Mouse (Mus musculus): ENCODE data around the gene Pccb. TPM values are rescaled to one million over a fixed set of nuclear protein-coding genes. Genes with fewer than 3 reads are reported as not detected.

The Pccb gene
- polyA plus RNA-seq, 1 experiment from 2014 or later: 26.8 TPM

DNA sequence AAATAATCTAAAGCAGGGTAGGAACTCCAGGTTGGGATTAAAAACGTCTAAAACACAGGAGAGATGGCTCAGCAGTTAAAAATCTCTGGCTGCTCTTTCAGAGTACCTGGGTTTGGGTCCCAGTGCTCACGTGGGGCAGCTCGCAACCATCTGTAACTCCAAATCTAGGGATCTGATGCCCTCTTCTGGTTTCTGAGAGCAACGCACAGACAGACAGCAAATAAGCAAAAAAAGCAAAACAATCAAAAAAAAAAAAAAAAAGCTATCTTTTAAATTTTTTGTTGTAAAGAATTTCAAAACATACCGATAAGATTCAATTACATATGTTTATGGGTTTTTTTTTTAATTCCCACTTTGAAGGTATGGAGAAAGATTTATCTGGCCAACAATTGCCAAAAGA, 31.4 kb downstream of the Pccb start:
- Histone ChIP-seq H3K4me1 (ENCODE audit: control insufficient read depth, insufficient read depth, low read length) (no peaks in the 10 kb centered on the region), H3K27ac (replicated peaks; ENCODE audit: low read depth, low read length) (no peak overlapping the region), H3K9ac (replicated peaks; ENCODE audit: low read length) (no peak overlapping the region), H3K27me3 (ENCODE audit: control insufficient read depth, insufficient read depth, low read length) (no peaks in the 10 kb centered on the region), H3K4me2 (ENCODE audit: low read length) (no peak overlapping the region), H3K36me3 (ENCODE audit: control insufficient read depth, insufficient read depth, low read length) (peaks cover 8% of the 10 kb centered on the region; the same call in 1 of the 2 replicates), H3K9me3 (ENCODE audit: control insufficient read depth, low read length) (no peaks in the 10 kb centered on the region), H3K4me3 (replicated peaks; ENCODE audit: low read depth, low read length) (no peak overlapping the region)
- 90% methylated on average over 5 of the region's 5 CpGs for WGBS
- DNase-seq (no peak), ATAC-seq (ENCODE audit: low FRiP score, low TSS enrichment) (no peak)

- H3K9ac ChIP-seq (replicated peaks; ENCODE audit: low read length): no peak overlapping the region
- ATAC-seq (ENCODE audit: low FRiP score, low TSS enrichment) (no peak), DNase-seq (no peak)
- no peak overlapping the region for H3K4me2 ChIP-seq (ENCODE audit: low read length)
- no peaks in the 10 kb centered on the region for H3K4me1 ChIP-seq (ENCODE audit: control insufficient read depth, insufficient read depth, low read length)
- H3K27ac ChIP-seq (replicated peaks; ENCODE audit: low read depth, low read length): no peak overlapping the region
- no peak overlapping the region for H3K4me3 ChIP-seq (replicated peaks; ENCODE audit: low read depth, low read length)
- H3K27me3 ChIP-seq (ENCODE audit: control insufficient read depth, insufficient read depth, low read length): no peaks in the 10 kb centered on the region
- H3K36me3 ChIP-seq (ENCODE audit: control insufficient read depth, insufficient read depth, low read length): peaks cover 8% of the 10 kb centered on the region; the same call in 1 of the 2 replicates
- no peaks in the 10 kb centered on the region for H3K9me3 ChIP-seq (ENCODE audit: control insufficient read depth, low read length)
- 95% methylated on average over 8 of the region's 8 CpGs for WGBS
Measured at GRCm38 (mm10) chr9:101002841-101003240, 31.9 kb downstream of the Pccb start.

- Histone ChIP-seq H3K9me3 (ENCODE audit: control insufficient read depth, low read length) (no peaks in the 10 kb centered on the region), H3K9ac (replicated peaks; ENCODE audit: low read length) (no peak overlapping the region), H3K36me3 (ENCODE audit: control insufficient read depth, insufficient read depth, low read length) (peaks cover 8% of the 10 kb centered on the region; the same call in 1 of the 2 replicates), H3K27me3 (ENCODE audit: control insufficient read depth, insufficient read depth, low read length) (no peaks in the 10 kb centered on the region), H3K4me3 (replicated peaks; ENCODE audit: low read depth, low read length) (no peak overlapping the region), H3K4me1 (ENCODE audit: control insufficient read depth, insufficient read depth, low read length) (no peaks in the 10 kb centered on the region), H3K27ac (replicated peaks; ENCODE audit: low read depth, low read length) (no peak overlapping the region), H3K4me2 (ENCODE audit: low read length) (no peak overlapping the region)
- DNase-seq: no peak
- 91% methylated on average over 4 of the region's 4 CpGs for WGBS
- no peak for ATAC-seq (ENCODE audit: low FRiP score, low TSS enrichment)
Measured at GRCm38 (mm10) chr9:101002053-101002452, 32.6 kb downstream of the Pccb start.

DNA sequence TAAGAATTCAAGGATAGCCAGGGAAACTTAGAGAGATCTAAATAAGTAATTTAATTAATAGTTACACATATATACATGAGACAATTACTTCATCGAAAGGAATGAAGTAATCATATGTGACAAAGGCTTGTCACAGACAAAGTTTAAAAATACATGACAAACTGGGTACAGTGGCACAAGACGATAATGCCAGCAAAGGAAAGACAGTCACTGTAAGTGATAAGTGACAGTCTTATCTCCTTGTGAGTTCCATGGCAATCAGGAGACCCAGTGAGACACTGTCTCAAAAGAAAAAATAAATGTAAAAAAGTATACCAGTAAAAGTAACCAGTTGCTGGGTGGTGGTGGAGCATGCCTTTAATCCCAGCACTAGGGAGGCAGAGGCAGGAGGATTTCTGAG, 37.6 kb downstream of the Pccb start:
- Histone ChIP-seq H3K9me3 (ENCODE audit: control insufficient read depth, low read length) (no peaks in the 10 kb centered on the region), H3K4me3 (replicated peaks; ENCODE audit: low read depth, low read length) (no peak overlapping the region), H3K4me1 (ENCODE audit: control insufficient read depth, insufficient read depth, low read length) (no peaks in the 10 kb centered on the region), H3K27ac (replicated peaks; ENCODE audit: low read depth, low read length) (no peak overlapping the region), H3K4me2 (ENCODE audit: low read length) (no peak overlapping the region), H3K9ac (replicated peaks; ENCODE audit: low read length) (no peak overlapping the region), H3K27me3 (ENCODE audit: control insufficient read depth, insufficient read depth, low read length) (no peaks in the 10 kb centered on the region), H3K36me3 (ENCODE audit: control insufficient read depth, insufficient read depth, low read length) (peaks cover 28% of the 10 kb centered on the region)
- no peak for ATAC-seq (ENCODE audit: low FRiP score, low TSS enrichment)
- DNase-seq: no peak
- 98% methylated on average over 2 of the region's 2 CpGs for WGBS

GRCm38 (mm10) chr9:100993937-100994336, 40.8 kb downstream of the Pccb start:
- 88% methylated on average over 4 of the region's 4 CpGs for WGBS
- DNase-seq (no peak), ATAC-seq (ENCODE audit: low FRiP score, low TSS enrichment) (no peak)
- H3K9ac ChIP-seq (replicated peaks; ENCODE audit: low read length): no peak overlapping the region
- peaks cover 7% of the 10 kb centered on the region; the same call in 1 of the 2 replicates for H3K9me3 ChIP-seq (ENCODE audit: control insufficient read depth, low read length)
- no peak overlapping the region for H3K4me2 ChIP-seq (ENCODE audit: low read length)
- no peaks in the 10 kb centered on the region for H3K27me3 ChIP-seq (ENCODE audit: control insufficient read depth, insufficient read depth, low read length)
- no peak overlapping the region for H3K27ac ChIP-seq (replicated peaks; ENCODE audit: low read depth, low read length)
- no peaks in the 10 kb centered on the region for H3K4me1 ChIP-seq (ENCODE audit: control insufficient read depth, insufficient read depth, low read length)
- H3K4me3 ChIP-seq (replicated peaks; ENCODE audit: low read depth, low read length): no peak overlapping the region
- peaks cover 28% of the 10 kb centered on the region for H3K36me3 ChIP-seq (ENCODE audit: control insufficient read depth, insufficient read depth, low read length)

- H3K4me2 ChIP-seq (ENCODE audit: low read length): no peak overlapping the region
- no peak overlapping the region for H3K27ac ChIP-seq (replicated peaks; ENCODE audit: low read depth, low read length)
- H3K9me3 ChIP-seq (ENCODE audit: control insufficient read depth, low read length): peaks cover 10% of the 10 kb centered on the region; the same call in 1 of the 2 replicates
- no peak overlapping the region for H3K4me3 ChIP-seq (replicated peaks; ENCODE audit: low read depth, low read length)
- no peak for DNase-seq
- 79% methylated on average over 2 of the region's 2 CpGs for WGBS
- peaks cover 28% of the 10 kb centered on the region for H3K36me3 ChIP-seq (ENCODE audit: control insufficient read depth, insufficient read depth, low read length)
- no peak overlapping the region for H3K9ac ChIP-seq (replicated peaks; ENCODE audit: low read length)
- no peaks in the 10 kb centered on the region for H3K4me1 ChIP-seq (ENCODE audit: control insufficient read depth, insufficient read depth, low read length)
- H3K27me3 ChIP-seq (ENCODE audit: control insufficient read depth, insufficient read depth, low read length): no peaks in the 10 kb centered on the region
- ATAC-seq (ENCODE audit: low FRiP score, low TSS enrichment): no peak
Measured at GRCm38 (mm10) chr9:100992191-100992590, 42.5 kb downstream of the Pccb start.

DNA sequence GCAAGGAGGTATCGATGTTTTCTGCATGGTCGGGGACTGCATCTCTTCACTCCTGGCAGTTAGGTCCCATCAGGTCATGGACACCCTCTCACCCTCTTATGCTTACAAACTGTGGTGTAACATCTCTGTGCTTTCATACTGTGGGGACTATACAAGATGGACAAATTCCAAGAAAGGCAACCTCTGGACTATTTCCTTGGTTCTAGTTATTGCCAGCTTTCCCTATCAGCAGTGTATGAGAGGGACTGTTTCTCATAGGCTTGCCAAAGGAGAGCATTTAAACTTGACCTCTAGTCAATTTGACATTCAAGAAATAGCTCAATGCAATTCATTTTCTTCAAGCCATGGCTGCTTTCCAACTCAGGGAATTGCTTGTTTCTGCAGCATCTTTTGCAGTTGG, 43.4 kb downstream of the Pccb start:
- no peak for DNase-seq
- no peak overlapping the region for H3K9ac ChIP-seq (replicated peaks; ENCODE audit: low read length)
- no peak overlapping the region for H3K4me2 ChIP-seq (ENCODE audit: low read length)
- H3K4me1 ChIP-seq (ENCODE audit: control insufficient read depth, insufficient read depth, low read length): no peaks in the 10 kb centered on the region
- no peak overlapping the region for H3K27ac ChIP-seq (replicated peaks; ENCODE audit: low read depth, low read length)
- no peaks in the 10 kb centered on the region for H3K27me3 ChIP-seq (ENCODE audit: control insufficient read depth, insufficient read depth, low read length)
- H3K9me3 ChIP-seq (ENCODE audit: control insufficient read depth, low read length): peaks cover 10% of the 10 kb centered on the region; the same call in 1 of the 2 replicates
- no peak overlapping the region for H3K4me3 ChIP-seq (replicated peaks; ENCODE audit: low read depth, low read length)
- H3K36me3 ChIP-seq (ENCODE audit: control insufficient read depth, insufficient read depth, low read length): peaks cover 28% of the 10 kb centered on the region
- whole genome bisulfite sequencing: 95% methylated on average over 2 of the region's 2 CpGs
- no peak for ATAC-seq (ENCODE audit: low FRiP score, low TSS enrichment)

- Histone ChIP-seq H3K4me3 (replicated peaks; ENCODE audit: low read depth, low read length) (no peak overlapping the region), H3K36me3 (ENCODE audit: control insufficient read depth, insufficient read depth, low read length) (peaks cover 28% of the 10 kb centered on the region), H3K9ac (replicated peaks; ENCODE audit: low read length) (no peak overlapping the region), H3K27me3 (ENCODE audit: control insufficient read depth, insufficient read depth, low read length) (no peaks in the 10 kb centered on the region), H3K27ac (replicated peaks; ENCODE audit: low read depth, low read length) (no peak overlapping the region), H3K4me2 (ENCODE audit: low read length) (no peak overlapping the region), H3K4me1 (ENCODE audit: control insufficient read depth, insufficient read depth, low read length) (no peaks in the 10 kb centered on the region), H3K9me3 (ENCODE audit: control insufficient read depth, low read length) (peaks cover 10% of the 10 kb centered on the region; the same call in 1 of the 2 replicates)
- no peak for DNase-seq
- WGBS: 89% methylated on average over 5 of the region's 5 CpGs
- ATAC-seq (ENCODE audit: low FRiP score, low TSS enrichment): no peak
Measured at GRCm38 (mm10) chr9:100990609-100991008, 44.1 kb downstream of the Pccb start.

DNA sequence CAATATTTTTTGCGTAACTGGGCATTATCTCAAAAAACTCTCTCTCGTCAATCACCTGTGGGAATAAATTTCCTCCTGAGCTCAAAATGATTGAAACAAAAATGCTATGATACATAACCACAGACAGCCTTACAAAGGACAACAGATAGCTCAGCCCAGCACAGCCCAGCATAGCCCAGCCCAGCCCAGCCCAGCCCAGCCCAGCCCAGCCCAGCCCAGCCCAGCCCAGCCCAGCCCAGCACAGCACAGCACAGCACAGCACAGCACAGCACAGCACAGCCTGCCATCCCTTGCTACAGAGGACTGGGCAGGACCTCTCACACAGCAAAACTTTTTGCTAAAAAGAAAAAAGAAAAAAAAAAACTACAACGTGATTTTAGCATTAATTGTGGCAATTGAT, 46.8 kb downstream of the Pccb start:
- no peak overlapping the region for H3K4me3 ChIP-seq (replicated peaks; ENCODE audit: low read depth, low read length)
- no peaks in the 10 kb centered on the region for H3K27me3 ChIP-seq (ENCODE audit: control insufficient read depth, insufficient read depth, low read length)
- no peaks in the 10 kb centered on the region for H3K4me1 ChIP-seq (ENCODE audit: control insufficient read depth, insufficient read depth, low read length)
- peaks cover 10% of the 10 kb centered on the region; the same call in 1 of the 2 replicates for H3K9me3 ChIP-seq (ENCODE audit: control insufficient read depth, low read length)
- no peak overlapping the region for H3K27ac ChIP-seq (replicated peaks; ENCODE audit: low read depth, low read length)
- 90% methylated on average over 3 of the region's 3 CpGs for WGBS
- H3K36me3 ChIP-seq (ENCODE audit: control insufficient read depth, insufficient read depth, low read length): peaks cover 26% of the 10 kb centered on the region
- ATAC-seq (ENCODE audit: low FRiP score, low TSS enrichment) (no peak), DNase-seq (no peak)
- no peak overlapping the region for H3K9ac ChIP-seq (replicated peaks; ENCODE audit: low read length)
- no peak overlapping the region for H3K4me2 ChIP-seq (ENCODE audit: low read length)

Data from midbrain, embryonic 14.5 days (tissue).